Mouse (Mus musculus) liver, embryonic 15.5 days (tissue): ENCODE data around the gene Pla2g2d. TPM values are rescaled to one million over a fixed set of nuclear protein-coding genes. Genes with fewer than 3 reads are reported as not detected.

ENCODE experiments used
- ATAC-seq: fragments of 200-750 bp; cut with Nextera tagmentation; 2 replicates; pipeline ENCODE4 v1.8.0; 2017; ENCODE audit warnings: moderate number of reproducible peaks, mild to moderate bottlenecking, moderate library complexity; ENCODE audit not compliant: insufficient read depth
- H3K27ac ChIP-seq: fragments of 300-500 bp; sonication (generic); replicated peaks from 2 replicates; pipeline ENCODE4 v1.5.1; 2015; ENCODE audit warnings: mild to moderate bottlenecking, inconsistent platforms
- H3K27me3 ChIP-seq: fragments of 300-500 bp; sonication (generic); 2 replicates; pipeline ENCODE4 v1.6.1; 2015; ENCODE audit warnings: mild to moderate bottlenecking, inconsistent platforms
- H3K36me3 ChIP-seq: fragments of 300-500 bp; sonication (generic); replicated peaks from 2 replicates; pipeline ENCODE4 v1.6.1; 2015; ENCODE audit warnings: moderate library complexity, mild to moderate bottlenecking, inconsistent platforms
- H3K4me1 ChIP-seq: fragments of 300-500 bp; sonication (generic); replicated peaks from 2 replicates; pipeline ENCODE4 v1.6.1; 2015; ENCODE audit warnings: inconsistent platforms
- H3K4me2 ChIP-seq: fragments of 300-500 bp; sonication (generic); 2 replicates; pipeline ENCODE4 v1.6.1; 2015; ENCODE audit warnings: moderate library complexity, mild to moderate bottlenecking, inconsistent platforms
- H3K4me3 ChIP-seq: fragments of 300-500 bp; sonication (generic); replicated peaks from 2 replicates; pipeline ENCODE4 v1.5.1; 2015; ENCODE audit warnings: mild to moderate bottlenecking, inconsistent platforms
- H3K9ac ChIP-seq: fragments of 300-500 bp; sonication (generic); 2 replicates; pipeline ENCODE4 v1.6.1; 2015; ENCODE audit warnings: moderate library complexity, mild to moderate bottlenecking, inconsistent platforms
- H3K9me3 ChIP-seq: fragments of 300-500 bp; sonication (generic); replicated peaks from 2 replicates; pipeline ENCODE4 v1.6.1; 2016; ENCODE audit warnings: inconsistent platforms
- WGBS: fragments of 180-500 bp; shearing (Covaris S2); methylation state at CpG from one replicate; pipeline ENCODE4 v1.1.7; 2015; ENCODE audit warnings: mixed read lengths; ENCODE audit not compliant: insufficient replicate concordance; 5-methylcytosine and 5-hydroxymethylcytosine counted together
- polyA plus RNA-seq: library from polyadenylated mRNA; unstranded; fragments of >200 nt; fragmentation: Nextera tagmentation; extraction: Ambion mirVana; gene quantifications from 2 replicates; pipeline ENCODE4 v1.2.1, GENCODE M21; 2015

Gene Pla2g2d
- polyA plus RNA-seq, 1 experiment from 2014 or later, result not detected

DNA sequence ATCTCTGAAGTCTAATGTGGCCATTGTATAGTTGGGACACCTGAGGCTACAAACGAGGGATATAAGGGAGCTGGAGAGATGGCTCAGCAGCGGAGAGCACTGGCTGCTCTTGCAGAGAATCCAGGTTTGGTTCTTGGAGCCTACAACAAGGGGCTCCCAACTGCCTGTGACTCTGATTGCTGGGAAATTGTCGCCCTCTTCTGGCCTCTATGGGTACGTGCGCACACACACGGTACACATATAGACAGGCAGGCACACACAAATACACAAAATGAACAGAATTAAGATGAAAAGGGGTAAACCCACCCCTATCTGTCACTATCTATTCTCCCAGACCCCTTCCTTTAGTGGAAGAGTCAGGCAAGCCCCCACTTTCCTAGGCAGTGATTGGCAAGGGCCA, 22.9 kb upstream of the Pla2g2d start:
- Histone ChIP-seq H3K4me1 (no peaks in the 10 kb centered on the region), H3K27ac (no peak overlapping the region), H3K4me2 (no peak overlapping the region), H3K9ac (no peak overlapping the region), H3K36me3 (no peaks in the 10 kb centered on the region), H3K4me3 (no peak overlapping the region), H3K9me3 (no peaks in the 10 kb centered on the region; the same call in 1 of the 2 replicates), H3K27me3 (no peaks in the 10 kb centered on the region)
- ATAC-seq, result no peak
- 80% methylated on average over 6 of the region's 6 CpGs for WGBS

DNA sequence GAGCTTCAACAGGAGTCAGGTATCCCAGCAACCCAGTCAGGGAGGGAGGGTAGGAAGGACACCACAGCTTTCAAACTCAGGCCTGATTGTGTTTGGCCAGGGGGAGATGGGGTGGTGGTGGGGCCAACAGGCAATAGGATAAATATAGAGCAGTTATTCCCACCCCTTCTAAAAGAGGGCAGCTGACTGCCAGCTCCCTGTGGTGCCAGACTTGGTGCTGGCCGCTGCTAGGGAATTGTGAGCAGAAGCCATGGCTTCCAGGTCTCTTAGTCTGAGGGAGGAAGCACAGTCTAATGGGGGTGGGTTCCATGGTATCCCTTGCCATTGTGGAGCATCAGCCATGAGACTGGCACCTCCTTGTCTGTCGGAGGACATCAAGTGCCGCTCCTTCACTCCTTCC, 21.9 kb upstream of the Pla2g2d start:
- Histone ChIP-seq H3K4me2 (no peak overlapping the region), H3K27ac (no peak overlapping the region), H3K36me3 (no peaks in the 10 kb centered on the region), H3K4me1 (no peaks in the 10 kb centered on the region), H3K9ac (no peak overlapping the region), H3K9me3 (no peaks in the 10 kb centered on the region; the same call in 1 of the 2 replicates), H3K27me3 (no peaks in the 10 kb centered on the region), H3K4me3 (no peak overlapping the region)
- ATAC-seq, result no peak
- WGBS, result 73% methylated on average over 3 of the region's 3 CpGs

DNA sequence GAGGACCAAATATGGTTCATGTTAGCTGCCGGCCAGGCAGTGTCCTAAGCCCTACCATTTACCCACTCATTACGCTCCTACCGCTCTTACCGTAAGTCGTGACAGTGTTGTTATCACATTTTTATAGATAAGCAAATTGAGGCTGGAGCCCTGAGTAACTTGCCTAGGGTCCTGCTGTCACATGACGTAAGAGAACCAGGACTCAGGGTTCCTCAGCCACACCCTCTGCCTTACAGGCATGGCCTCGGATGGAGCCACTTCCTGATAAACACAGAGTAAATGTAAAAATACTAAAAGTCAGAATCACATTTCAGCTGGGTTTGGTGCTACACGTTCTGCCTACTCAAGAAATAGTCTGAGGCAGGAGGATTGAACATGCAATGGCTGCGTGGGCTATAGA, 21.1 kb upstream of the Pla2g2d start:
- Histone ChIP-seq H3K4me1 (no peaks in the 10 kb centered on the region), H3K27me3 (no peaks in the 10 kb centered on the region), H3K9ac (no peak overlapping the region), H3K9me3 (no peaks in the 10 kb centered on the region; the same call in 1 of the 2 replicates), H3K4me2 (no peak overlapping the region), H3K4me3 (no peak overlapping the region), H3K36me3 (no peaks in the 10 kb centered on the region), H3K27ac (no peak overlapping the region)
- WGBS, result 59% methylated on average over 9 of the region's 9 CpGs
- no peak for ATAC-seq

DNA sequence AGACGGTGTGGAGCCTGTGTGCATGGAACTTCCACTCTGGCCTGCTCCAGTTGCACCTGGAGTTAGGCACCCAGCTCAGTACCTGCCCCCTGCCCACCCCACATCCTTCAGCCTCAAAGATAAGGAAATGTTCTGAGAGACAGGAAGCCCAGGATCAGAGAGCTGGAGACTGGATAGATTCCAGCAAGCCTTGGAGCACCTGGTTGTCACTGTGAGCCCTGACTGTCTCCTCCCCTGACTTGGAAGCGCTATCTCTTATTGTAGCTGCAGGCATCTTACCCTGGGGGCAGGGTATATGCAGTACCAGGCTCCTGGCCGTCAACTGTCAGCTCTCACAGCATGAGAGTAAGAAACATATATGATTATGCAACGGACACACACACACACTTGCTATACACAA, 20.1 kb upstream of the Pla2g2d start:
- Histone ChIP-seq H3K27ac (no peak overlapping the region), H3K4me3 (no peak overlapping the region), H3K36me3 (no peaks in the 10 kb centered on the region), H3K27me3 (no peaks in the 10 kb centered on the region), H3K9ac (no peak overlapping the region), H3K9me3 (no peaks in the 10 kb centered on the region; the same call in 1 of the 2 replicates), H3K4me1 (no peaks in the 10 kb centered on the region), H3K4me2 (no peak overlapping the region)
- 49% methylated on average over 4 of the region's 4 CpGs for WGBS
- ATAC-seq, result no peak

DNA sequence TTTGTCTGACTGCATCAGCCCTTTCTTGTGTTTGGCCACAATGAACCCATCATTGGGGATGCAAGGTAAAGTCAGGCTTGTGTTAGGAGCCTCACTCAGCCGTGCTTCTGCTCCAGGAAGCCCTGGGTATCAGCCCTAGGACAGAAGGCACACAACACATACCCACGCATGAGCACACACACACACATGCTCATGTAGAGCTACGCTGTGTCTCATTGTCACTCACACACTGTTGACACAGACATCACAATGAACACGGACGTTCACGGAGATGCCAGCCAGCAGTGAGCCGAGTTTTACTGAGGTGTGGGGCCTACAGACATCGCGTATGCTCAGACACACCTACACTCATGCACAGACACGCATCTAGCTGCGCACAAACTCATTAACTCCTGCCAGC, 19.6 kb upstream of the Pla2g2d start:
- Histone ChIP-seq H3K27me3 (no peaks in the 10 kb centered on the region), H3K4me1 (no peaks in the 10 kb centered on the region), H3K27ac (no peak overlapping the region), H3K4me2 (no peak overlapping the region), H3K9ac (no peak overlapping the region), H3K9me3 (no peaks in the 10 kb centered on the region; the same call in 1 of the 2 replicates), H3K36me3 (no peaks in the 10 kb centered on the region), H3K4me3 (no peak overlapping the region)
- no peak for ATAC-seq
- 69% methylated on average over 11 of the region's 11 CpGs for WGBS

DNA sequence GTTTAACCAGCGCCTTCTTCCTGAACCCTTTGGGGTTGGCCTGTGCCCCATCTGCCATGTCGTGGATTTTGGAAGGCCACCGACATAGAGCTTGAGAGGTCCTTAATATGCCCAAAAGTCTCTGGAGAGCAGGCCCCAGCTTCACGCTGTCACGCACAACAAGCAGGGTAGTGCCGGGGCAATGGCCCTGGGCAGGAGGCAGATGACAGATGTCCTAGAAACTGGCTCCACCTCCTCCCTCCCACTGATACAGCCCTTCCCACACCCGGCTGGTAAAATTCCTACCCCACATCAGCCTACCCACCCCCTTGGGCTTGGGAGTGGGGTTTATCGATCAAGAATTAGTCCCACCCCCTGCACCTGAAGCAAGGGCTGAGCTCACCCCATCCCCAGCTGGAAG, 18.1 kb upstream of the Pla2g2d start, which contains the start of gene Pla2g2f:
Gene Pla2g2f (minus strand): TSS at position 211 of the 400 bp plus-strand sequence.
- 75% methylated on average over 8 of the region's 8 CpGs for WGBS
- Histone ChIP-seq H3K9me3 (no peaks in the 10 kb centered on the region; the same call in 1 of the 2 replicates), H3K27me3 (no peaks in the 10 kb centered on the region), H3K27ac (no peak within 1 kb of the TSS), H3K36me3 (no peaks in the 10 kb centered on the region), H3K4me3 (no peak within 1 kb of the TSS), H3K4me2 (no peak within 1 kb of the TSS), H3K9ac (no peak within 1 kb of the TSS), H3K4me1 (no peaks in the 10 kb centered on the region)
- no peak for ATAC-seq

DNA sequence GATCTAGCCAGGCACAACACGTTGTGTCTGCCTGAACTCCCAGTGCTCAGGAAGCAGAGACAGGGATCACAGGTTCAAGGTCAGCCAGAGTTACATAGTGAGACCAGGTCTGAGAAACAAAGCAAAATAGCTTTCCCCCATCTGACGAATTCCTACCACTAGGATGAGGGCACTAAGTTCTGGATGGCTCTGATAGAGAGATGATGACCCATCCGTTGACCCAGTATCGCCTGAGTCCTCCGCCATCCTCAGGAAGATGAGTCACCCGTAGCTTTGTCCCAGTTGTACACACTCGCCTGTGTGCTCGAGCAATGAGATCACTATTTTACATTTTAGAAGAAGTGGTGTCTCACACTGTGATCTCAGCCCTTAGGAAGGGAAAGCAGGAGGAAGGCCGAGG, 13.3 kb upstream of the Pla2g2d start:
- Histone ChIP-seq H3K9me3 (no peaks in the 10 kb centered on the region), H3K27me3 (no peaks in the 10 kb centered on the region), H3K4me3 (no peak overlapping the region), H3K4me1 (no peaks in the 10 kb centered on the region), H3K9ac (no peak overlapping the region), H3K27ac (no peak overlapping the region), H3K36me3 (no peaks in the 10 kb centered on the region), H3K4me2 (no peak overlapping the region)
- 42% methylated on average over 9 of the region's 9 CpGs for whole genome bisulfite sequencing
- ATAC-seq, result no peak

DNA sequence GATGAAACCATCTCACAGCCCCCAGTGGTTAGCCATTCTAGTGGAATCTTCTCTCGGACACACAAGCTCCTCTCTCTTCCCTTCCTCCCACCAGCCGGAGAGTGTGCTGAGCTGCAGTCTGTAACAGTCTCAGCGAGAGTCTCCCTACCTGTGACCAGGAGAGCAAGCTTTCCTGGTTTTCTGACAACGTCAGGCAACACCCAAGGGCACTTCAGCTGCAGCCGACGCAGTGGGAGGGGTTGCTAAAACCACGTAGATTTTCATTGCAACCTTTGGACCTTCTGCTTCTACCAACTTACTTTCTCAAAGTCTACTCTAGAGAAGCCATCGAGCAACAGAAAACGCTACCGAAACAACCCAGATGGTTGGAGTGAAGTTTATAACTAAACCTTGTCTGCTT, 3.6 kb upstream of the Pla2g2d start:
- no peaks in the 10 kb centered on the region for H3K4me1 ChIP-seq
- H3K4me2 ChIP-seq, result no peak overlapping the region
- H3K9me3 ChIP-seq, result no peaks in the 10 kb centered on the region
- H3K36me3 ChIP-seq, result no peaks in the 10 kb centered on the region
- 61% methylated on average over 10 of the region's 10 CpGs for WGBS
- H3K4me3 ChIP-seq, result no peak overlapping the region
- no peak overlapping the region for H3K9ac ChIP-seq
- no peaks in the 10 kb centered on the region for H3K27me3 ChIP-seq
- no peak overlapping the region for H3K27ac ChIP-seq
- ATAC-seq, result no peak

DNA sequence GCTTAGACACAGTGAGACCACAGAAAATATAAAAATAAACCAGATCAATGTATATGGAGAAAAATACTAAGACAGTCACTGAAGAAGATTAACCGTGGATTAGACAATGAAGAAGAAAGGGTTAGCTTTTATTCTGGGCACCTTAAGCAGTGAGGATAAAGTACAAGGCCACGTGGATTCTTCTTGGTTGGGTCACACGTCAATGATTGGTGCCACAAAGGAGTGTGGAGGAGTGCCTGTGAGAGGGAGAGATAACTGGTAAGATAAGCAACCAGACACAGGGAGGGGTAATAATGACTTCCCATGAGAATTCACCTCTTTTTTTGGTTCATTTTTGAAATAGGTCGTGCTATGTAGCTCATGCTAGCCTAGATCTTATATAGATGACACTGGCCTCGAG, 3.1 kb upstream of the Pla2g2d start:
- no peak overlapping the region for H3K4me3 ChIP-seq
- H3K9ac ChIP-seq, result no peak overlapping the region
- no peak for ATAC-seq
- H3K4me2 ChIP-seq, result no peak overlapping the region
- H3K27me3 ChIP-seq, result 0 out of 2 replicates have a peak, but pooled peaks cover 3% of the 10 kb centered on the region
- WGBS, result 58% methylated on average over 5 of the region's 5 CpGs
- H3K27ac ChIP-seq, result no peak overlapping the region
- H3K4me1 ChIP-seq, result no peaks in the 10 kb centered on the region
- no peaks in the 10 kb centered on the region for H3K36me3 ChIP-seq
- no peaks in the 10 kb centered on the region for H3K9me3 ChIP-seq

DNA sequence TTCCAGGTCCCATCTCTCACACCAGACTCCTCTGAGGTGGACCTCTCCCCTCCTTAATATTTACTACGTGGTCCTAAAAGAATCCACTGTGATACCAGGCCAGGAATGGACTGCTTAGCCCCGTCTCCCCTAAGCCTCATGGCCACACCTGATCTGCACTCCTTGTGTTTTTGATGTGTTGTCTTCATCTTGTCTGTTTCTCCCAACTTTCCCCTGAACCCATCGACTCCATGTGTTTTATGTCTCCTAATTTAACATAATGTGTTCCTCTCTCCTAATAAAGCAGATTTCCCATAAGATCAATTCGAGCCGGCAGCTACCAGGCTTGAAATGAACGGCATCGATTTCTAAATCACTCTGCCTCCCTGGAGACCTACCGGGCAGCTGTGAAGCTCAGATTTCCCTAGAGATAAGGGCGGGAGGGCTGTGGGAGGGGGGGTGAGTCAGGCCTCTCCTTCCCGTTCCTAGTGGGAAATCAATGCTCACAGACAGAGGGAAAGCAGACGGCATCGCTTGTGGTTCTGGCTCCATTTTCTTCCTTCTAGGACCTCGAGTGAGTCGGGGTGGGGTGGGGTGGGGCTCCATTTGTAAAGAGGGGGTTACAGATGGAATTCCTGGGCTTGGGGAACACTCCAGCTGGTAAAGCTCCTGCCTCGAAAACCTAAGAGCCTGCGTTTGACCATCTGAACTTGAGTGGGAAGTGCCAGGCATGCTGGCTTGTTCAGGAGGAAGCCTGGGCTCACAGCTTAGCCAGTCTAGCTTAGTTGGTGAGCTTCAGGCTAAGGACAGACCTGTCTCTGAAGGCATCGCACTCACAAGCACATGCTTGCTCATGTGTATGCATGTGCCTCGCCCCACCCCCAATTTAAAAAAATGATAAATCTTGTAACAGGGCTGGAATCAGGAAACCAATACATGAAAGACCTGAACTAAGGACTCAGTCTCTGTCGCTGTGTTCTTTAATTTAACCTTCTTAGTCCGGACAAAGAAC, 2.2 kb downstream of the Pla2g2d start:
- Histone ChIP-seq H3K27ac (no peak overlapping the region), H3K4me3 (no peak overlapping the region), H3K4me1 (no peaks in the 10 kb centered on the region), H3K36me3 (no peaks in the 10 kb centered on the region), H3K27me3 (0 out of 2 replicates have a peak, but pooled peaks cover 4% of the 10 kb centered on the region), H3K9ac (no peak overlapping the region), H3K9me3 (no peaks in the 10 kb centered on the region), H3K4me2 (no peak overlapping the region)
- 28% methylated on average over 20 of the region's 20 CpGs for WGBS
- no peak for ATAC-seq

DNA sequence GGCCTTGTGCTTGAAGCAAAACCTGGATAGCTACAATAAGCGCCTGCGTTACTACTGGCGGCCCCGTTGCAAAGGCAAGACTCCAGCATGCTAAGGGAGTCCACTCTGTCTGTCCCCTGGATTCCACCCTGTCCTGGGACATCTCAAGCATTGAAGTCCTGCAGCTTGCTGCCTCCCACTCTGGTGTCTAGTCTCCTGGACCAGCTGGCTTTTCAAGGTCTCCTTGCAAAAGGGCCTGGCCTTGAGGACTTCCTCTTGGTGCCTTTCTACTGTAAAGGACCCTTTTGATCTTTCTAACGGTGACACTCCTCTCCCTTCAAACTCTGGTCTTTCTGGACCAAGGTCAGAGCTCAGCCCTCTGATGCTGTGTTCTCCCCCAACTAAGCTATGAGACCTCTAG, 4.8 kb downstream of the Pla2g2d start:
- WGBS, result 69% methylated on average over 5 of the region's 5 CpGs
- H3K4me2 ChIP-seq, result no peak overlapping the region
- no peak overlapping the region for H3K4me3 ChIP-seq
- no peak overlapping the region for H3K27ac ChIP-seq
- no peaks in the 10 kb centered on the region for H3K4me1 ChIP-seq
- no peaks in the 10 kb centered on the region for H3K36me3 ChIP-seq
- no peak for ATAC-seq
- no peaks in the 10 kb centered on the region for H3K9me3 ChIP-seq
- no peak overlapping the region for H3K9ac ChIP-seq
- 0 out of 2 replicates have a peak, but pooled peaks cover 4% of the 10 kb centered on the region for H3K27me3 ChIP-seq
